Mouse (Mus musculus): ENCODE results near the gene Zfp775. TPM values are rescaled to one million over a fixed set of nuclear protein-coding genes. Genes with fewer than 3 reads are reported as not detected.

Gene Zfp775
- total RNA-seq, 2 experiments from 2014 or later, result 6.3 to 8.3 TPM

GRCm38 (mm10) chr6:48664750-48665149, 62.9 kb downstream of the Zfp775 start:
- TF ChIP-seq CTCF (IDR thresholded peaks at IDR 0.05), result no peak
- no peak overlapping the region for H3K27ac ChIP-seq
- H3K4me3 ChIP-seq, result no peak overlapping the region
- intact Hi-C loops (cut with DNase I), result no loop called here
- no peak for DNase-seq (ENCODE audit: extremely low spot score in 1 of 2, low spot score in 2 of 2)

- Histone ChIP-seq H3K4me3 (no peak overlapping the region), H3K27ac (no peak overlapping the region)
- no peak for TF ChIP-seq CTCF (IDR thresholded peaks at IDR 0.05)
- DNase-seq (ENCODE audit: extremely low spot score in 1 of 2, low spot score in 2 of 2), result no peak
- intact Hi-C loops (cut with DNase I), result no loop called here
Observed at GRCm38 (mm10) chr6:48665471-48665870, 63.6 kb downstream of the Zfp775 start.

GRCm38 (mm10) chr6:48666159-48666586, 64.3 kb downstream of the Zfp775 start:
- no peak for DNase-seq (ENCODE audit: extremely low spot score in 1 of 2, low spot score in 2 of 2)
- intact Hi-C loops (cut with DNase I), result no loop called here
- Histone ChIP-seq H3K27ac (no peak overlapping the region), H3K4me3 (no peak overlapping the region)
- no peak for TF ChIP-seq CTCF (IDR thresholded peaks at IDR 0.05)

- Histone ChIP-seq H3K4me3 (no peak overlapping the region), H3K27ac (no peak overlapping the region)
- no peak for DNase-seq (ENCODE audit: extremely low spot score in 1 of 2, low spot score in 2 of 2)
- intact Hi-C loops (cut with DNase I), result no loop called here
- TF ChIP-seq CTCF (IDR thresholded peaks at IDR 0.05), result no peak
Observed at GRCm38 (mm10) chr6:48668022-48668421, 66.2 kb downstream of the Zfp775 start.

- TF ChIP-seq CTCF (IDR thresholded peaks at IDR 0.05), result no peak
- H3K27ac ChIP-seq, result no peak overlapping the region
- no peak overlapping the region for H3K4me3 ChIP-seq
- intact Hi-C loops (cut with DNase I), result no loop called here
- no peak for DNase-seq (ENCODE audit: extremely low spot score in 1 of 2, low spot score in 2 of 2)
Observed at GRCm38 (mm10) chr6:48669446-48669969, 67.6 kb downstream of the Zfp775 start.

Other genes with a start within 250 kb of the Zfp775 start
- gene Krba1, start 206.5 kb upstream of the Zfp775 start, total RNA-seq (2021), result 10 to 100 TPM; 52.7 to 53.1 TPM
- 10 to 100 TPM; 22.5 to 23.8 TPM for gene Zfp467, start 156.2 kb upstream of the Zfp775 start, total RNA-seq (2021)
- gene Sspo, start 153.8 kb upstream of the Zfp775 start, total RNA-seq (2021), result 1 to 10 TPM in 1 of 2 experiments, under 1 TPM in 1; 0.56 to 1.5 TPM
- gene Atp6v0e2, start 64.4 kb upstream of the Zfp775 start, total RNA-seq (2021), result 100 to 1,000 TPM; 411 to 422 TPM
- gene Lrrc61, start 47.3 kb upstream of the Zfp775 start, total RNA-seq (2021), result 10 to 100 TPM; 35.8 to 36.8 TPM
- 10 to 100 TPM; 12.3 to 12.8 TPM for gene Rarres2, start 29.3 kb upstream of the Zfp775 start, total RNA-seq (2021)
- gene Gm45021, start 12.5 kb upstream of the Zfp775 start, total RNA-seq (2021), result not detected
- gene Repin1, start 8.2 kb upstream of the Zfp775 start, total RNA-seq (2021), result 10 to 100 TPM; 56.5 to 58.0 TPM
- not detected for gene Gm44965, start 8.1 kb upstream of the Zfp775 start, total RNA-seq (2021)
- 10 to 100 TPM; 14.9 to 17.1 TPM for gene AI854703, start 24.7 kb downstream of the Zfp775 start, total RNA-seq (2021)
- under 1 TPM; 0.77 to 0.81 TPM for gene Gimap8, start 45.2 kb downstream of the Zfp775 start, total RNA-seq (2021)
- gene Gimap9, start 74.1 kb downstream of the Zfp775 start, total RNA-seq (2021), result under 1 TPM; 0.57 to 0.75 TPM
- under 1 TPM in 1 of 2 experiments, not detected in 1; 0.33 TPM for gene Gimap4, start 82.5 kb downstream of the Zfp775 start, total RNA-seq (2021)
- gene Gimap6, start 106.2 kb downstream of the Zfp775 start, total RNA-seq (2021), result 1 to 10 TPM; 4.9 to 5.1 TPM
- 1 to 10 TPM in 1 of 2 experiments, not detected in 1; 1.9 TPM for gene Gm28053, start 116.5 kb downstream of the Zfp775 start, total RNA-seq (2021)
- not detected for gene Gimap7, start 116.6 kb downstream of the Zfp775 start, total RNA-seq (2021)
- 1 to 10 TPM; 1.5 to 3.9 TPM for gene Gimap1, start 137.0 kb downstream of the Zfp775 start, total RNA-seq (2021)
- gene Gimap5, start 144.1 kb downstream of the Zfp775 start, total RNA-seq (2021), result 1 to 10 TPM in 1 of 2 experiments, under 1 TPM in 1; 0.81 to 2.1 TPM
- gene Gimap3, start 168.8 kb downstream of the Zfp775 start, total RNA-seq (2021), result not detected
- gene Tmem176a, start 238.9 kb downstream of the Zfp775 start, total RNA-seq (2021), result 10 to 100 TPM; 27.9 to 34.0 TPM
- 10 to 100 TPM; 50.5 to 51.6 TPM for gene Tmem176b, start 239.4 kb downstream of the Zfp775 start, total RNA-seq (2021)

Measured in left cerebral cortex, adult 2 months (tissue).